In the genomic region with DNA sequence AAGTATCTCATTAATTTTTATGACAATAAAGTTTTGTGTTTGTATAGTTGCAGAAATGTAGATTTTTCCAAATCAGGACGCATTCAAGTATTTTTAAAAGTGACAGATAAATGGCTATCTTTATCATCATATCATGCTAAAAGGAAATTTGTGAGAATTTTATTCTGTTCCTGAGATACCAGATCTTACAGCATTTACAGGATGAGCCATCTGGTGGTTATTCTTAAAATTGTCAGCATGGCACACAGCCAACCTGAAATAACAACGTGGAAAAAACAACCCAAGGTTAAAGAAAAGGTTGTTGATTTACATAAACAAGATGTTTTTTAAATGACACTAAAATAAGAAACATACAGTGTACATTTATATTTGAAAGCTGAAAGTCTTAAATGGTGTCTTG, we compare ENCODE assay signal across 9 mouse cellular contexts.
A peak's percentile ranks its signal among the peaks of the same experiment; 100 is the strongest.
DNase-seq lines count a peak whose midpoint lies in the region; ATAC-seq and TF ChIP-seq lines count a peak whose summit lies in the region.
"Had no signal": no experiment of that assay in that cellular context is flagged by ENCODE, and none has a peak within 500 bp of the region (broad histone marks: within the 10 kb centered on the region; RNA-seq: fewer than 3 reads in every experiment).

No protein-coding gene starts in this region.

- peak; percentile 53 for TF ChIP-seq CTCF in stomach, postnatal 0 days (IDR thresholded peaks at IDR 0.05; ENCODE audit: low read depth)

- no peak overlapping the region for H3K4me2 ChIP-seq in neural tube, embryonic 14.5 days (ENCODE audit: low read depth, low read length)
- no peak overlapping the region for H3K4me2 ChIP-seq in stomach, postnatal 0 days (replicated peaks; ENCODE audit: low read depth)
- H3K4me2 ChIP-seq: neural tube, embryonic 13.5 days had no signal

- H3K4me1 ChIP-seq in neural tube, embryonic 14.5 days (ENCODE audit: control insufficient read depth, insufficient read depth, low read length), result no peaks in the 10 kb centered on the region
- H3K4me1 ChIP-seq in stomach, postnatal 0 days (replicated peaks; ENCODE audit: control insufficient read depth, insufficient read depth), result no peaks in the 10 kb centered on the region

- no peaks in the 10 kb centered on the region for H3K27me3 ChIP-seq in neural tube, embryonic 14.5 days (ENCODE audit: control insufficient read depth, insufficient read depth, low read length)
- H3K27me3 ChIP-seq in stomach, postnatal 0 days (ENCODE audit: control insufficient read depth, insufficient read depth, low read length), result no peaks in the 10 kb centered on the region
- H3K27me3 ChIP-seq: neural tube, embryonic 13.5 days had no signal

- no peaks in the 10 kb centered on the region for H3K9me3 ChIP-seq in neural tube, embryonic 14.5 days (ENCODE audit: control insufficient read depth, low read length)
- no peaks in the 10 kb centered on the region for H3K9me3 ChIP-seq in stomach, postnatal 0 days (ENCODE audit: control insufficient read depth, low read length)
- H3K9me3 ChIP-seq: neural tube, embryonic 13.5 days had no signal

- ATAC-seq in neural tube, embryonic 14.5 days (ENCODE audit: low read depth), result 0 out of 2 replicates have a peak, but pooled peaks have one; percentile 39
- ATAC-seq in stomach, postnatal 0 days (ENCODE audit: low FRiP score, low TSS enrichment), result no peak
- no peak for ATAC-seq in granulocyte monocyte progenitor cell, adult 5-6 weeks (replicated peaks; ENCODE audit: poor library complexity, severe bottlenecking)

- DNase-seq in kidney, adult 9 months, result peak; percentile 39
- no peak for DNase-seq in kidney, adult 18-20 months
- DNase-seq in neural tube, embryonic 10.5 days (ENCODE audit: extremely low spot score, low spot score), result no peak
- peak; percentile 88 for DNase-seq in cerebellum, adult 9-10 months
- DNase-seq in stomach, postnatal 0 days (ENCODE audit: low spot score), result no peak
- DNase-seq: gastrocnemius, postnatal 25 days had no signal

- H3K4me3 ChIP-seq in neural tube, embryonic 14.5 days (ENCODE audit: low read depth, low read length), result no peak overlapping the region
- H3K4me3 ChIP-seq in stomach, postnatal 0 days (ENCODE audit: low read depth, low read length), result no peak overlapping the region
- H3K4me3 ChIP-seq: neural tube, embryonic 13.5 days had no signal

- TF ChIP-seq EP300 in stomach, postnatal 0 days (optimal IDR thresholded peaks at IDR 0.05), result no peak

- WGBS in neural tube, embryonic 14.5 days, result 50% methylated on average over 2 of the region's 2 CpGs
- 52% methylated on average over 2 of the region's 2 CpGs for WGBS in stomach, postnatal 0 days

- H3K36me3 ChIP-seq in neural tube, embryonic 14.5 days (ENCODE audit: control insufficient read depth, insufficient read depth, low read length), result no peaks in the 10 kb centered on the region
- no peaks in the 10 kb centered on the region for H3K36me3 ChIP-seq in stomach, postnatal 0 days (ENCODE audit: control insufficient read depth, insufficient read depth, low read length)
- H3K36me3 ChIP-seq: neural tube, embryonic 13.5 days had no signal

- H3K27ac ChIP-seq in neural tube, embryonic 14.5 days (ENCODE audit: low read depth, low read length), result no peak overlapping the region
- H3K27ac ChIP-seq in stomach, postnatal 0 days (replicated peaks), result no peak overlapping the region
- H3K27ac ChIP-seq: neural tube, embryonic 13.5 days had no signal

- H3K9ac ChIP-seq in neural tube, embryonic 14.5 days (replicated peaks; ENCODE audit: low read depth, low read length), result no peak overlapping the region
- H3K9ac ChIP-seq in stomach, postnatal 0 days (ENCODE audit: low read length), result no peak overlapping the region
- H3K9ac ChIP-seq: neural tube, embryonic 13.5 days had no signal

Comparison
In these comparisons a context has a peak if more than half of its experiments do, and no peak if none do; other contexts are left out.
1. DNase-seq: peak in kidney, adult 9 months (single experiment) and cerebellum, adult 9-10 months (single experiment); none in kidney, adult 18-20 months (single experiment), neural tube, embryonic 10.5 days (single experiment) and stomach, postnatal 0 days (single experiment).